Mouse (Mus musculus) mesoderm, embryonic 11.5 days (tissue): ENCODE results near the gene Tmem80.
A peak's percentile ranks its signal among the peaks of the same experiment; 100 is the strongest.

Experiments
- DNase-seq: peaks from one replicate; pipeline ENCODE4 v3.0.0-alpha.2; 2012; ENCODE audit warnings: low read depth, low spot score

Tmem80 gene

DNA sequence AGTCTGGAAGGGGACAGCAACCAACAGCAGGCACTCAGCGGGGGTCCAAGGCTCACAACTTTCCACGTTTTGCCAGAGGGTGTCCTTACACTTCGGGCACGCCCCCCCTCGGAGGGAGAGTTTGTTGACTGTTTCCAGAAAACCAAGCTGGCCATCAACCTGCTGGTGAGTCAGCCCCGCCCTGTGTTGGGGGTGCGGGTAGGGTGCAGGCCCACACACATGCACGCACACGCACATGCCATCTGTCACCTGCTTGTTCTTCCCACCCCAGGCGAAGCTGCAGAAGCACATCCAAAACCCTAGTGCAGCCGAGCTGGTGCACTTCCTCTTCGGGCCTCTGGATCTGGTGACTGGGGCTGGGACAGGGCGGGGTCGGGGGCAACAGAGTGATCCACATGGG, 29.4 kb downstream of the Tmem80 start:
- no peak for DNase-seq

DNA sequence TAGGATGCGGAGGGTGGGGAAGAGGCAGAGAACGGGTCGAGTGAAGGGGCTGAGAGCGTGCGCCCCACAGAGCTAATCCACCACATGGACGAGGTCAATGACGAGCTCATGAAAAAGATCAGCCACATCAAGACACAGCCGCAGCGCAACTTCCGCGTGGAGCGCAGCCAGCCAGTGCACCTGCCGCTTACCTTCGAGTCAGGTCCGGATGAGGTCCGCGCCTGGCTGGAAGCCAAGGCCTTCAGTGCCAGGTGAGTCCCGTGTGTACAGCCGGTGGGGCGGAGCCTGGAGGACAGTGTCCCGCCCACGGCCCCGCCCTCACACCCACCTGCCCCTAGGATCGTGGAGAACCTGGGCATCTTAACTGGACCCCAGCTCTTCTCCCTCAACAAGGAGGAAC, 34.0 kb downstream of the Tmem80 start:
- no peak for DNase-seq

DNA sequence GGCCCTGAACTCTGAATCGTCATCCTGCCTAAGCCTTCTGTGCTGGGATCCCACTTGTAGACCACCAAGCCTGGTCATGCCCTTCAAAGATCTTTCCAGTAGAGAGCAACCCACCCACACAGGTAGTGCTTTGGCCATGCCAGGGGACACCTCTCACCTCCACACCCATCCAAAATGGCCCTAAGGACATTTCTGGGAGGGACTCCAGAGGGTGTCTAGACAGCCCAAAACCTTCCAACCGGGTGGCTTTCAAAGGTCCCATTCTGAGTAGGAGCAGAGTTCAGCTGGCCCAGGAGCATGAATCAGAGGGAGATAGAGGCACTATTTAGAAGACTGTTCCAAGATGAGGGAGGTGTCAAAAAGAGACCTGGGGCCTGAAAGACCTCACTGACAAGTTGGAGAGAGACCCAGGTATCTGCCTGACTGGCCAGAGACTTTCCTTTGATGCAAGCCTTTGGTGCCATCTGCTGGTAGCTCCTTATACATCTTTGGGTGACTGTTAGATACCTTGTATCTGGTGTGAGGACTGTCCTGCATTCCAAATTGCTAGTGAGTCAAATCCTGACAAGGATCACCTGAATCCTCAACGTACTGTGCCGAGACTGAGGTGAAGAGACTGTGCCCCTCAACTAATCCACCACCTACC, 35.7 kb downstream of the Tmem80 start:
- peak; percentile 75 for DNase-seq

DNA sequence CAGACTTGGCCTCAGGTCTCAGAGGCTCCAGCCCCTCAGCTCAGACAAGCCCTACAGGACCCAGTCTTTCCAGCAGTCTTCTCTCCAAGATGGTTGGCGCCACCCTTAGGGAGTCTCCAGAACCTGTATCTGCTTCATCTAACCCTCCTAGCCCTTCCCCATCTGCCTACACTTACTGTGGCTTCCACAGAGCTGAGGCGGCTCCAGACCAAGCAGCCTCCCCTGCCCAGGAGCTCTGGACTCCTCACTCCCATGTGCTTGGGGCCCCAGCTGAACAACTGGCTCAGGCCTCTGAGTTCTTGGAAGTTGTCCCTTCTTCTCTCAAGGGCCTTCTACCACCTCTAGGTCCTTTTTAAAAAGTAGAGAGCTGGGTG, 36.2 kb downstream of the Tmem80 start:
- no peak for DNase-seq

DNA sequence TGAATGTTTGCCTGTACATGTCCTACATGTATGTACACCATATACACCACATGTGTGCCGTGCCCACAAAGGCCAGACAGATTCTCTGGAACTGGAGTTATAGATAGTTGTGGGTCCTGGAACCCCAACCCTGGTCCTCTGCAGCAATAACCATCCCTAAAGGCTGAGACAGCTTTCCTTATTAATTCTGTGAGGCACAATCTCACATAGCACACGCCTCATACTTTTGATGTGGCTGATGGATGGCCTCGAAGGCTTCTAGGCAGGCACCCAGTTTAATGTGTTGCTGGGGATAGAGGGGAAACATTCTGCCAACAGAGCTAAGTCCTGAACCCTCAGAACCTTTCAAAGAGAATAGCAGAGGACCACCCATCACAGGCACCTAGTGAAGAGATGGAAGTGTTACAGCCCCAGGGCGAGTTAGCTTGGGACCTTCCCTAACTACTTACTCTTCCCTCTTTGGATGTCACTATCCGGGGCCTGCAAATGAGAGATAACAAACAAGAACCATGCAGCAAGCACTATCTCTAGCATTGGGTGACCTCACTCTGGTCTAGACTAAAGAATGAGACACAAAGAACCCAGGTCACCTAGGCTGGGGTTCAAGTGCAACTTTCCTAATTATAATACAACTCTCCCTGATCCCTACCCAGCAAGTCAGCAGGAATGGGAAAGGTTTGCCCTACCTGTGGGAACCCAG, 37.0 kb downstream of the Tmem80 start:
- DNase-seq: no peak

DNA sequence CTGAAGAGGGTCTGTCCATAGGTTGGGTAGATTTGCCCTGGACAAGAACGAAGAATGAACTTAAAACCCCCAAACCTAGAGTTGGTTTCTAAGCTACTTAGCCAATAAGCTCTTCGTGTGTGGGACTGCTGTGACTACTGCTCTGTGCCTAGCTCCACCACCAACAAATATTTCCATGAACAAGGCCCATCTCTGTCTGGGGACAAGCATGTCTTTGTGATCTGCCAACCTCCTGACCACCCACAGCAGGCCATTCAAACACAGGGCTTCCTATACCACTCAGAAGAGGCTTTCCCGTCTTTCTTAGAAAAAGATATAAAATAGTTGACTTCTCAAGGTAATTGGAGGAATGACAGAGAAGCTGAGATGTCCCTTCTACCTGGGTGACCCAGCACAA, 37.5 kb downstream of the Tmem80 start:
- DNase-seq: no peak

DNA sequence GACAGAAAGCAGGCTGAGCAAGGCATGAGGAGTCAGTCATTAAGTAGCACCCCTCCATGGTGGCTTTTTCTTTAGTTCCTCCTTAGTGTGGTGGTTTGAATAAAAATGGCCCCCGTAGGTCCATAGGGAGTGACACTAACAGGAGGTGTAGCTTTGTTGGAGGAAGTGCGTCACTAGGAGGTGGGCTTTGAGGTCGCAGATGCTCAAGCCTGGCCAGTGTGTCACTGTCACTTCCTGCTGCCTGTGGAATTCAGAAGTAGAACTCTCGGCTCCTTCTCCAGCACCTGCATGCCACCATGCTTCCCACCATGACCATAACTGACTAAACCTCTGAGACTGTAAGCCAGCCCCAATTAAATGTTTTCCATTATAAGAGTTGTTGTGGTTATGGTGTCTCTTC, 39.8 kb downstream of the Tmem80 start:
- no peak for DNase-seq

DNA sequence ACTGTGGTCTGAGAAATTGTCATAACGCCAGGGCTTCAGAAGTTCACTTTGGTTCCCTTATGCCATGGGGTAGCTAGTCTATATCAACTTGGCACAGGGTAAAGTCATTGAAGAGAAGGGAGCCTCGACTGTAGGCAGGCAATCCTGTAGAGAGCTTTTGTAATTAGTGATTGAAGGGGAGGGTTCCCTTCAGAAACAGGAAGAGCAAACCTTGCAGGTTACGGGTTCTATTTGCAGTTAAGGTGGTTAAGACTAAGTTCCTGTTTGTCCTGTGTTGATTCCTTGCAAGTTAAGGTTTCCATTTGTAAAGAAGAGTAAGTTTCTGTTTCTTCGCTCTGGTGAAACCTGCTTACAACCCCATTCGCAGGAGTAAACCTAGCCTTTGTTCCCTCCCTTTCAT, 42.4 kb downstream of the Tmem80 start:
- DNase-seq: no peak

DNA sequence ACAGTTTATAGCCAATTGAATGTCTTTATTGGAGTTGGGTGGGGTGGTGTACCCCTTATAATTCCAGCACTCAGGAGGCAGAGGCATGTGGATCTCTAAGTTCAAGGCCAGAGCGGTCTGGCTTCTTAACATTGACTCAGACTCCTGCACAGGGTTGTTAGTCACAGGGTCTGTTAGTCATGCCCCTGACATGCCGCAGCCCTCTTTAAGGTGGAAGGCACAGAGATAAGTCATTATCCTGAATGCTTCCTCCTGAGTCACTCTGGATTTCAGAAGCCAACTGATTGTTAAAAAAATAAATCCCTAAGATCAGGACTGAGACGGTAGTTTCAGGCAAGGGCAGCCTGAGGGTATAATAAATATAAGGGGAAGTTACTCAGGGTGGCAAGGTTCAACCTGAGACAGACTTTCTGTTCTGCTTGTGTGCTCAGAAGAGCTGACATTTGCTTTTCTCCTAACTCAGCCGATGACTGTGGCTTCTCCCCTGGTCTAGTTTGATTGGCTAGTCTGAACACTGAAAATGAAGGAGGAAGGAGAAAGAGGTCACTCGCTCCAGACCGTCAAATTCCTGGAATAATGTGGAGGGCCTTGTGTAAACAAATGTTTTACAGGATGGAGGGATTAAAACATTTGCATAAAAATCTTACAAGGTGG, 44.5 kb downstream of the Tmem80 start:
- DNase-seq: no peak

DNA sequence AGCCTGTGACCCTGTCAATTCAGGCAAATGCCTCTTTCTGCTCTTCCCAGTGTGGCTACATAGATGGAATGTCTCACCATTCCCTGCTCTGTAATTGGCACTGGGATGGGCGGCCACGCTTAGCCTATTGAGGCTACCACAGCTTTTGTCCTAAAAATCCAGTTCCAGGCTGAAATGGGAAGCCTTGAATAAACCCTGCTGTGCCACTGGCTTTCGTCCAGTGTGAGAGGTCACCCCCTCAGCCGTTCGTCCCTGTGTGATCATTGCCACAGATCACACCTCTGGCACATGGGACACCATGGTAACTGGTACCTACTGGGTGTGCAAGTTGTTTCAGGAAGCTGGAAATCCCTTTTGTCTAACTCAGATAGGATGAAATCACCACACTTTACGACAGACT, 46.1 kb downstream of the Tmem80 start:
- DNase-seq: no peak

DNA sequence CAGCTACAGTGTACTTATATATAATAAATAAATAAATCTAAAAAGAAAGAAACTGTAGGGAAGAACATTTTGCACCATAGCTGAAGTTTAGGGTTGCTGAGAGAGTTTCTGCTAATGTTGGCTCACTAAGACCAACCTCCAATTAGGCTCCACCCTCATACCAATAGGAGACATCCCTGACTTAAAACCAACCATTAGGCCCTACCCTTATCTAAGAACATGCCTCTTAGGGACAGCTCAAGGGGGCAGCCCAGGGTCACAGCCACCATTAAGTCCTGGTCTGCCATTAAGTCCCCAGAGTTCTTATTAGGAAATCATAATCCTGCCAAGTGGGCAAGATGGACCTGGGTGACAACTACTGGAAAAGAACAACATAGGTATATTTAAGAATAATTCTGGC, 46.9 kb downstream of the Tmem80 start:
- no peak for DNase-seq

DNA sequence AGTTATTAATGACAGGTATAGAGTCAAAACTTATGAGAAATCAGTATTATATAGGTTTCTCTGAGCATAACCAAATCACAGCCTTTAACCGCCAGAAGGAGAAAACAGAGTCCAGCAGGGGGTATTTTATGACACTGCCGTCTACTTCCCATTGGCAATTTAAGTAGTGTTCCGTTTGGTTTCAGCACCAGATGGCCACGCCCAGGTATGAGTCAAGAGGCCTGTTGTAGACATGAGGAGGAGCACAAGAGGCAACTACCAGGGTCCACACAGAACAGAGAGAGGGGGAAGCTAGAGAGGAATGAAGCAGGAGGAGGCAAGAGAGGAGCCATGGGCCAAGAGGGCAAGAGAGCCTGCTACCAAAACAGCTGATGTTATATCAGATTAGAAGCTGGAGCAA, 52.0 kb downstream of the Tmem80 start:
- no peak for DNase-seq

DNA sequence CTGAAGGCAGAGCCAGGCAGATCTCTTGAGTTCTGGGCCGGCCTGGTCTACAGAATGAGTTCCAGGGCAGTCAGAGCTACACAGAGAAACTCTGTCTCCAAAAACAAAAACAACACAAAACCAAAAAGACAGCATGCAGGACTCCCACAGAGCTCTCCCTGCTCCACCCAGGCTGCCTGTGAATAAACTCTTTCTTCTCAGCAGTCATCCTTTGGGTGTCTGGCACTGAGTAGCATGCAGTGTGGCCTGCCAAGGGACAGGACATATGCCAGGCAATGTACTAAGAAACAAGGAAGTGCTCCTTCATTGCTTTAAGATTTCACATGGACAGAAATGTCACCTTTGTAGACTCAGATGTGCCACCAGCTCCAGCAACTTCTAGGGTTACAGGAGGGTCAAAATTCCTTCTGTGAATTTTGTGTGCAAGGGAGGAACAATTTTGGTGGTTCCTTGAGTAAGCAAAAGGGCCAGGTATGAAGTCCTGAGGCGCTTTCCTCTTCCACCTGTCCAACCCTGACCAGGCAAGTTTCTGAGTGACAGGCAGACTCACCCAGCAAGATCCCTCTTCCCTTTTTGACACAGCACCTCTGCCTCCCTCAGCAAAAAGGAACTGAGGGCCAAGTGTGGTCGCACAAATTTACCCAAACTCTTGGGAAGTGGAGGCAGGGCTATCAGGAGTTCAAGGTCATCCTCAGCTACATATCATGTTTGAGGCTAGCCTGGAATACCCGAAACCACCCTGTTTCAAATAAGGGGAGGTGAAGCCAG, 53.7 kb downstream of the Tmem80 start:
- no peak for DNase-seq
